Comparison of ENCODE assay signal across 28 mouse cellular contexts in the genomic region with DNA sequence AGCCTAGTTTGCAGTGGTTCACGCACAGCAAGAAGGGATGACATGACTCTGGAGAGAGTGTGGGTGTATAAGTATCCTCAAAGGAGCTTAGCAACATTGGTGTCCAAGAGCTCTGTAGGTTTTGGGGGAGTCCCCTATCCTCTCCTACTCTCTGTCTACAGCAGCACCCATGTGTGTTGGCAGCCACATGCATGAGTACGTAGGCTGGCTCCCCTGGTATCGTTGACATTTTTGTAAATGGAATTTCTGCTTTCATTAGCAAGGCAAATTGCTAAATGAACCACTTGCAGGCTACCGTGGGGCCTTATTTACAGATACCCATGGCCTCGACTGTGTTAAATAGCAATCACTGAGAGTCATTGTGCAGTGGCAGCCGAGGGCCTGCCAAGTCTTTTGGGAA.
DNase-seq lines count a peak whose midpoint lies in the region; ATAC-seq and TF ChIP-seq lines count a peak whose summit lies in the region.
"Had no signal": no experiment of that assay in that cellular context is flagged by ENCODE, and none has a peak within 500 bp of the region (broad histone marks: within the 10 kb centered on the region; RNA-seq: fewer than 3 reads in every experiment).

No protein-coding gene starts in this region.

- no peaks in the 10 kb centered on the region for H3K79me2 ChIP-seq in CH12.LX (replicated peaks; ENCODE audit: control insufficient read depth, extremely low read depth, insufficient read depth, poor library complexity, severe bottlenecking)

- no peak for TF ChIP-seq RAD21 in CH12.LX (IDR thresholded peaks at IDR 0.05; ENCODE audit: low read depth, low read length)

- no peak for DNase-seq in frontal cortex, postnatal 36 days (ENCODE audit: low spot score in 2 of 2)
- DNase-seq in layer of hippocampus, adult 2 months (ENCODE audit: low spot score in 2 of 2) = peak in 1 of 2 experiments; percentile 32
- DNase-seq in layer of hippocampus, postnatal 25 days (ENCODE audit: extremely low spot score in 1 of 2, low spot score in 1 of 2) = no peak
- DNase-seq in CH12.LX (ENCODE audit: extremely low read depth) (peak; percentile 76), adipocyte (ENCODE audit: low spot score) (peak; percentile 35)
- DNase-seq in lung, postnatal 4 days = no peak
- DNase-seq: adrenal gland, adult 2 months; adrenal gland, postnatal 10 days; adrenal gland, postnatal 25 days; B cell, adult 2 months; cerebellum, adult 11 months; cerebellum, adult 18-20 months; cerebellum, adult 8-10 months; cerebellum, adult 9-11 months; cerebellum, postnatal 14 days; cerebellum, postnatal 36 days; embryo, embryonic 11 days had no signal

- in situ Hi-C loops in CH12.LX (cut with MboI; ENCODE audit: low pct_ligation_motif_present, low pct_unique_long_range_greater_than_20kb, low sequenced_read_pairs) = loop anchor here (10.0 kb wide), 1 partner anchor 168 kb away; no protein-coding TSS in a partner anchor

- H3K27me3 ChIP-seq in CH12.LX (replicated peaks) = no peaks in the 10 kb centered on the region
- H3K27me3 ChIP-seq: embryonic facial prominence, embryonic 13.5 days; embryonic facial prominence, embryonic 15.5 days; forebrain, embryonic 12.5 days had no signal

- peak overlapping the region; percentile 56 for H3K27ac ChIP-seq in layer of hippocampus, adult 2 months
- H3K27ac ChIP-seq in CH12.LX (ENCODE audit: insufficient read depth, low read depth) = peak overlapping the region; percentile 92
- H3K27ac ChIP-seq: embryonic facial prominence, embryonic 13.5 days; embryonic facial prominence, embryonic 15.5 days; forebrain, embryonic 10.5 days; forebrain, embryonic 12.5 days had no signal

- no peak for TF ChIP-seq CTCF in layer of hippocampus, adult 2 months (conservative IDR thresholded peaks at IDR 0.05)
- TF ChIP-seq CTCF in CH12.LX (conservative IDR thresholded peaks at IDR 0.05 in 1 of 2, IDR thresholded peaks at IDR 0.05 in 1 of 2; ENCODE audit: low read depth in 2 of 2, low read length in 2 of 2) = no peak

- peak overlapping the region; percentile 11 for H3K4me2 ChIP-seq in CH12.LX (ENCODE audit: insufficient read depth, low read depth, poor library complexity, severe bottlenecking)
- H3K4me2 ChIP-seq: embryonic facial prominence, embryonic 13.5 days; embryonic facial prominence, embryonic 15.5 days; forebrain, embryonic 12.5 days had no signal

- H3K4me1 ChIP-seq in CH12.LX (ENCODE audit: control insufficient read depth in 1 of 2, insufficient read depth in 2 of 2) = peaks cover 17 to 53% of the 10 kb centered on the region in 2 experiments
- H3K4me1 ChIP-seq: embryonic facial prominence, embryonic 13.5 days; embryonic facial prominence, embryonic 15.5 days; forebrain, embryonic 10.5 days; forebrain, embryonic 12.5 days had no signal

- no peaks in the 10 kb centered on the region for H3K36me3 ChIP-seq in CH12.LX (replicated peaks in 1 of 2; ENCODE audit: control insufficient read depth in 1 of 2, insufficient read depth in 1 of 2, low read length in 1 of 2)
- H3K36me3 ChIP-seq: embryonic facial prominence, embryonic 13.5 days; embryonic facial prominence, embryonic 15.5 days; forebrain, embryonic 10.5 days; forebrain, embryonic 12.5 days had no signal

- no peak overlapping the region for H3K4me3 ChIP-seq in layer of hippocampus, adult 2 months
- no peak overlapping the region for H3K4me3 ChIP-seq in CH12.LX (replicated peaks in 1 of 3; ENCODE audit: low read depth in 2 of 3, low read length in 2 of 3, poor library complexity in 1 of 3)
- H3K4me3 ChIP-seq: embryonic facial prominence, embryonic 13.5 days; embryonic facial prominence, embryonic 15.5 days; erythroblast, embryonic 14.5 days; forebrain, embryonic 10.5 days; forebrain, embryonic 12.5 days had no signal

- TF ChIP-seq POLR2A in CH12.LX (IDR thresholded peaks at IDR 0.05; ENCODE audit: low read depth, low read length) = no peak

- no peak overlapping the region for H3K9ac ChIP-seq in CH12.LX (ENCODE audit: insufficient read depth, low read depth)
- H3K9ac ChIP-seq: embryonic facial prominence, embryonic 13.5 days; embryonic facial prominence, embryonic 15.5 days; forebrain, embryonic 12.5 days had no signal

- peak; percentile 76 for TF ChIP-seq EP300 in CH12.LX (IDR thresholded peaks at IDR 0.05; ENCODE audit: low read length)

- ATAC-seq in frontal cortex, adult (ENCODE audit: low TSS enrichment) = peak; percentile 43
- ATAC-seq: activated CD4-positive, CD25-positive, alpha-beta regulatory T cell, adult 4 months; CD4-positive, CD25-positive, alpha-beta regulatory T cell, adult 4 months; forebrain, embryonic 14.5 days; forebrain, embryonic 16.5 days; Patski had no signal

- dilution Hi-C loops in CH12.LX (cut with MboI; ENCODE audit: extremely low pct_ligation_motif_present, extremely low pct_unique_long_range_greater_than_20kb, low sequenced_read_pairs) = no loop called here

- peaks cover 12% of the 10 kb centered on the region for H3K9me3 ChIP-seq in CH12.LX (replicated peaks; ENCODE audit: low read length)
- H3K9me3 ChIP-seq: embryonic facial prominence, embryonic 13.5 days; embryonic facial prominence, embryonic 15.5 days; forebrain, embryonic 10.5 days; forebrain, embryonic 12.5 days had no signal

TF ChIP-seq in CH12.LX, 34 proteins besides CTCF, POLR2A, EP300 and RAD21:
- TF ChIP-seq PAX5 (IDR thresholded peaks at IDR 0.05; ENCODE audit: low read length) (no peak), MXI1 (IDR thresholded peaks at IDR 0.05; ENCODE audit: low read depth, low read length) (peak; percentile 61; the same call in 1 of the 2 replicates), GABPA (IDR thresholded peaks at IDR 0.05; ENCODE audit: insufficient replicate concordance, low read depth, low read length) (no peak), MAZ (IDR thresholded peaks at IDR 0.05; ENCODE audit: low read depth, low read length) (no peak), JUND (conservative IDR thresholded peaks at IDR 0.05; ENCODE audit: low read depth, low read length) (no peak), KAT2A (IDR thresholded peaks at IDR 0.05; ENCODE audit: insufficient replicate concordance, low read length) (no peak), NELFE (IDR thresholded peaks at IDR 0.05; ENCODE audit: low read depth, low read length) (no peak), SMC3 (IDR thresholded peaks at IDR 0.05; ENCODE audit: low read depth, low read length) (peak; percentile 8; the same call in 1 of the 2 replicates), CHD2 (IDR thresholded peaks at IDR 0.05; ENCODE audit: low read length) (no peak), NRF1 (IDR thresholded peaks at IDR 0.05; ENCODE audit: low read depth, low read length) (no peak), BHLHE40 (IDR thresholded peaks at IDR 0.05; ENCODE audit: low read depth, low read length) (peak; percentile 48; the same call in 1 of the 2 replicates), IRF4 (IDR thresholded peaks at IDR 0.05; ENCODE audit: low read depth, low read length) (peak; percentile 59; the same call in 1 of the 2 replicates), MYC (IDR thresholded peaks at IDR 0.05; ENCODE audit: low read depth, low read length) (peak; percentile 87; the same call in 1 of the 2 replicates), JUN (IDR thresholded peaks at IDR 0.05; ENCODE audit: insufficient read depth, low read depth, low read length) (no peak), TCF12 (IDR thresholded peaks at IDR 0.05; ENCODE audit: low read depth, low read length) (peak; percentile 50; the same call in 1 of the 2 replicates), POLR2AphosphoS2 (IDR thresholded peaks at IDR 0.05; ENCODE audit: low read depth, low read length) (no peak), ETS1 (conservative IDR thresholded peaks at IDR 0.05; ENCODE audit: low read depth, low read length) (peak; percentile 50), ZKSCAN1 (IDR thresholded peaks at IDR 0.05; ENCODE audit: borderline replicate concordance, low read depth, low read length) (no peak), ZMIZ1 (IDR thresholded peaks at IDR 0.05; ENCODE audit: low read depth, low read length) (no peak), ZC3H11A (IDR thresholded peaks at IDR 0.05; ENCODE audit: low read depth, low read length) (no peak), E2F4 (IDR thresholded peaks at IDR 0.05; ENCODE audit: insufficient replicate concordance, low read depth, low read length) (no peak), MAFK (IDR thresholded peaks at IDR 0.05; ENCODE audit: insufficient replicate concordance, low read length) (0 out of 2 replicates have a peak, but pooled peaks have one; percentile 12), MAX (IDR thresholded peaks at IDR 0.05; ENCODE audit: low read length) (peak; percentile 74)

Comparison
In these comparisons a context has a peak if more than half of its experiments do, and no peak if none do; other contexts are left out.
1. DNase-seq: peak in CH12.LX (single experiment) and adipocyte (single experiment); none in frontal cortex, postnatal 36 days (0 of 2), layer of hippocampus, postnatal 25 days (0 of 2) and lung, postnatal 4 days (0 of 2).